Mouse (Mus musculus) gastrocnemius, adult 8-10 months (tissue): ENCODE results near the gene Gm44511. TPM values are rescaled to one million over a fixed set of nuclear protein-coding genes. Genes with fewer than 3 reads are reported as not detected.
"Not testable (repeated sequence)": the region's sequence is repeated elsewhere in the genome, so short reads cannot be mapped to it uniquely, and the experiment has no call there.

Source experiments
- DNase-seq, 2 experiments: peaks; one replicate each; pipeline ENCODE4 v3.0.0; 2022; ENCODE audit warnings: low spot score in 2 of 2
- total RNA-seq, 4 experiments: library from RNA; stranded (reverse); gene quantifications; 2 replicates each; pipeline ENCODE4 v1.2.4; 2022

The Gm44511 gene
- total RNA-seq, 4 experiments from 2014 or later, result 0.61 TPM; not detected in 3

DNA sequence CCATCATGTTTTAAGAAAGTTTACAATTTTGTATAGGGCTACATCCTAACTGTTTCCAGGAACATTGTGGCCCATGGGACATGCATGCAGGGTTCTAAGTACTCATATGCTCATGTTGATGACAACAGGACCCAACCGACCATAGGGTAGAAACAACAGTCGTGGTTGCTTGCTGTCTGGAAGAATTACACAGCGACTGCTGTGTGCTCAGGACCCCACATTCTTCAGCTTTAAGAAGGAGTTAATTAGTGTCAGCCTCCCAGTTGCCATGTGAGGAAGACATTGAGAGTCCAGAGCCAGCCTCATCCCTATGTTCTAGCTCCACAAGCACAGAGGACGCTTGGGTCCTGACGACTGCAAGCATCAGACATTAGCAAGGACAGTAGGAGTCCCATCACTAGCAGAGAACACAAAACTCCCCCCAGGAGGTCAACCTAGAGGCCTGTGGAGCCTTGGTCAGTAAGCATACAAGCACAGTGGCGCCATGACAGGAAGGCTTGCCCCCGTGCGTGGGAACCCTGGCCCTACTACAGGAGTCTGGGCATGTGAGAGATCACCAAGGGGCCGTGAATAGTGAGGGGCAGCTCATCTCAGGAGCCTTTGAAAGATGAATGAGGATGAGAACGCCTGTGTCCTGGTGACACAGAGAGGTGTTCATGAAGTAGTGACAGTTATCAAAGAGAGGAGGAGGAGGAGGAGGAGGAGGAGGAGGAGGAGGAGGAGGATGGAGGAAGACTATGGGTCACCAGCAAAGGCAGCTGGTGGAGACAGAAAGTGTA, 63.0 kb downstream of the Gm44511 start:
- not testable (repeated sequence) for DNase-seq

DNA sequence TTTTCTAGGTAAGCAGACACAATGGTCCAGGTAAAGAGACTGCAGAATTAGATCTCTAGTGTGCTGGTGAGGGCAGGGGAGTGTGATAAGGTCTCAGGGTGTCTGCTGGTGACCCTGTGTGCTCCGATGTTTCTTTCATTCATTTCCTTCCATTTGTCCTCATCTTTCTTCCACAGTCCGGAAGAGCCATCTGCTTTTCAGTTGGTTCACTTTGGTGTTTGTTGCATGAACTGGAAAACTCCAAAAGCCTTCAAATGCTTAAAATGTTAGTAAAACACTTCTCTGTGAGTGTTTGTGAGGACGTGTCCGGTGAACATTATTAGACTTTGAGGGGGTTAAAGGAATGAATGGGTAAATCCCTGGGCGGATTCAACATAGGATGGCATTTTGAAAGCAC, 65.0 kb downstream of the Gm44511 start:
- DNase-seq, result no peak

DNA sequence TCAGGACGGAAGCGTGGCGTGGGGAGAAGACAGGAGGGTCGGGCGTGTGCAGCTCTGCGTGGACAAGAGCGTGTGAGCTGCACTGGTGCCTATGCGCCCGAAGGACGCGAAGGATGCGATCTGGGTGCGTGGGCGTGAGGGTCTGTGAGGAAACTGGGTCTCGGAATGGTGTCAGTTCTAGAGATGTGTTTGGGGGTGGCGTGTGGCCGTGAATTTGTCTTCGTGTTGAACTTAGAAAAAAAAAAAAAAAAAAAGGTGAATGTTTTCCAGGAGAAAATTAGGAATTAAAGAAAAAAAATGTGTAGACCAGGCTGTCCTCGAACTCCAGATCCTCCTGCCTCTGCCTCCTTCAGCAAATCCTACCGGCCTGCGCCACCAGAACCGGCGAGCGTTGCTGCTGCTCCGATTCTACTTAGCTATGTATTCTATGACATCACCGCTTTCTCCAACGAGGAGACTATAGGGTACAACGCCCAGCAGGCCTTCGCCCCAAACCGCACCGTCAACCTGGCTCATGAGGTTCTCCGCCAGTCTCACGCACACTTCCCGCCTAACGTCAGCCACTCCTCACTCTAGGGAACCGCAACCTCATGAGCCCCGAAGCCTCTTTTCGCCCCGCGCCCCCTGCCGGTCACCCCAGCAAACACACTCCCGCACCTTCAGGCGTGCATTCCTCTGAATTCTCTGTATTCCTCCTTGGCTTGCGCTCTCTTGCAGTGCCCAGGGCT, 65.5 kb downstream of the Gm44511 start:
- DNase-seq, result peak; percentile 76 to 81

DNA sequence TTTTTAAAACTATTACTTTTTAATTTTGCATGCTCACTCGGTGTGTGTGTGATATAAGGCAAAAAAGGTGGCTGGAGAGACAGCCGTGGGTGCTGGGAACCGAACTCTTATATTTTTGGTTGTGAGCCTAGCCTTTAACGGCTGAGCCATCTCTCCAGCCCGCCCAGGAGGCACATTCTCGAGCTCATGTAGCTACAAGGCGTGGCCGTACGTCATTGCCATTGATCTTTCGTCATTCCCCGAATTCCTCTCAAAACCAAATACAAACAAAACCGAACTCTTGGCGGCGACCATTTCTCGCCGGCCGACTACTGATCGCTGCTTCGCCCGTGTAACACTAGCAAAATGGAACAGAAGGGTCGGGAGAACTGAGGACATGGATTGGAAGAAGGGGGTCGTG, 66.1 kb downstream of the Gm44511 start:
- peak; percentile 82 to 85 for DNase-seq

DNA sequence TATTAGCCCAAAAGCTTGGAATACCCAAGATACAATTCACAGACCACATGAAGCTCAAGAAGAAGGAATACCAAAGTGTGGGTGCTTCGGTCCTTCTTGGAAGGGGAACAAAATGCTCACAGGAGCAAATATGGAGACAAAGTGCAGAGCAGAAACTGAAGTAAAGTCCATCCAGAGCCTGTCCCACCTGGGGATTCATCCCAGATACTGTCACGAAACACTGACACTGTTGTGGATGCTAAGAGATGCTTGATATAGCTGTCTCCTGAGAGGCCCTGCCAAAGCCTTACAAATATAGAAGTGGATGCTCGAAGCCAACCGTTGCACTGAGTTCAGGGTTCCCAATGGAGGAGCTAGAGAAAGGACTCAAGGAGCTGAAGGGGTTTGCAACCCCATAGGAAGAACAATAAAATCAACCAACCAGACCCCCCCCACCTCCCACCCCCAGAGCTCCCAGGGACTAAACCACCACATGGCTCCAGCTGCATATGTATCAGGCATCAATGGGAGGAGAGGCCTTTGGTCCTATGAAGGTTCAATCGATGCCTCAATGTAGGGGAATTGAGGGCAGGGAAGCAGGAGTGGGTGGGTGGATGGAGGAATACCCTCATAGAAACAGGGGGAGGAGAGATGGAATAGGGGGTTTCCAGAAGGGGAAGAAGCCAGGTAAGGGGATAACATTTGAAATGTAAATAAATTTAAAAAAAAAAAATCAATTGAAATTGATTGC, 66.7 kb downstream of the Gm44511 start:
- no peak for DNase-seq

DNA sequence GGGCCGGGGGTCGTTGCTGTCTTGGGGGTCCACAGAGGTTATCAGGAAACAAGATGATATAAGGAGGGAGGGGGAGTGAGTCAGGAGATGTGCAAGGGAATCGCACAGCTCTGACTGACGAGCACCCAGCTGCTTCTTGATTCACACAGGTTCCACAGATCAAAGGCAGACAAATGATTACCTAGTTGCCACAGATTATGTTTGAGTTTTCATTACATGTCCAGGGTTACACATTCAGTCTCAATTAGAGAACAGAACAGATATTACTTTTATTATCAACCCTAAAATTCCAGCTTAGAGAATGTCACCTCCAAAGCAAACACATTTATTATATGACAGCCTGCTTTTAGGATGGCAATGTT, 70.7 kb downstream of the Gm44511 start:
- not testable (repeated sequence) for DNase-seq

DNA sequence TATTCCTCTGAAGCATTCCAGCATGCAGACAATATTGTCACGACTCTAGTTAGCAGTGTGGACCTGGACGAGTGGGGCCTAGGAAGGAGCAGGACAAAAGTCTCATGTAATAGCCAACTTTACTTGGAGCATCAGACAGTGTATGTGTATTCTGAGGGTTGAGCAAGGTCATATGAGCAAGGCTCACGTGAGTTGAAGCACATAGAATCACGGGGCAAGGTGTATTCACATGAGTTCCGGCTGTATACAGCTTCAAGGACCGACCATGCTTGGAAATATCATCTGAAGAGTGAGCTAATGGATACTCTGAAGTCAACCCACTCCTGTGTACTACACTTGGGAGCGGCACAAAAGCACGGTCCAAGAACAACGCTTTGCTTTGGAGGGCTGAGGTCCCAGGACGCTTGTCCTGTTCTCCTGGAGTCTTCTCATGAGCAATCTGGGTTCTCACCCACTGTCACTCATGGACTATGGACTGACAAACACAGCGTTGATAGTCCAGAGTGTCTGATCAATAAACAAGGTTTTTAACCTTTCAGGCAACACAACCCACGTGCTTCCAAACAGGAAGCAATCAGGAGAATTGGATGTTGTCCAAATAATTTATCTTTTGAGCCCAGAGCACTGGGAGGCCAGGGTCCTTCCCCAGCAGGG, 71.2 kb downstream of the Gm44511 start:
- DNase-seq, result not testable (repeated sequence)

DNA sequence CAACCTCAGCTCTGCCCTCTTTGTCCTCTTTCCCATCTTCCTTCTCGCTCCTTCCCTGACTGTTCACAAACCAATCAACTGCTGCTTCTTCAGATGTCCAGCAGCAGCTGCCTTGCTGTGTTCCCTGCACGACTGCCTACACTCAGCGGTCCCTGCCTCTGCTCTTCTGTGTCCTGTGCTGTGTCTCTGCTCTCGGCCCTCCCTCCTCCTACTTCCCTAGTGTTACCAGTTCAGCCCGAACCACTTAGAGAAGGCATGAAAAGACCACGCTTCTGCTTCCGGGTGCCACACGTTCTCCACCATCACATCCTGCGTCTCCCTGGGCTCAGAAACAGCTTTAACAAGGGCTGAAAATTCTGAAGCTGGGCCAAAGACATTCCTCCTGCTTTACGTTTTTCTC, 71.8 kb downstream of the Gm44511 start:
- DNase-seq, result not testable (repeated sequence)

DNA sequence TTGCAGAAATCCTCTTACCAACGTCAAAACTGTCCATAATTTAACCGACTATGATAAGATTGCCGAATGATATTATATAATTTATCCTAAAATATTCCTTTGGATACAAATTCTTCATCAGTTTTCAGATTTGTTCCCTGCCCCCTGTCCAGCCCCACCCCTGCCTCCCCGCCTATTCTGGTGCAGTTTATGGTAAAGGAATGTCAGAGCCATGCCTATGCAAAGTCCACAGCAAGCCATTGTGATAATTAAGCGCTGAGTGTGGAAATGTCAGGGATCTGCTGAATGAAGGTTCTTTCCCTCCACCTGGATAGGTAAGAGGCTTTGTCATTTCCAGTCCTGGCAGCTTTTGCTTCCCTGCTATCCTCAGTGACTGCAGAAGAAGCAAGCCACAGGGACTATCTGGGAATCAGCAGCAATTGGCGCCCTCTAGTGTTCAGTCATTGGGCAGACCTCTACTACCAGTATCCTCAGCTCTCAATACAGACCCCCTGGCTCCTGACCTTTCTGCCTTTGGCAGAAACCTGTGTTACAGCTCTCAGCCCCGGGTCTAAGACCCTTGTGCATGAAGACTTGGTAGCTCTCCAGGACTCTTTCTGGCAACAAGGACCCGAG, 72.4 kb downstream of the Gm44511 start:
- peak; percentile 41 to 53 for DNase-seq

DNA sequence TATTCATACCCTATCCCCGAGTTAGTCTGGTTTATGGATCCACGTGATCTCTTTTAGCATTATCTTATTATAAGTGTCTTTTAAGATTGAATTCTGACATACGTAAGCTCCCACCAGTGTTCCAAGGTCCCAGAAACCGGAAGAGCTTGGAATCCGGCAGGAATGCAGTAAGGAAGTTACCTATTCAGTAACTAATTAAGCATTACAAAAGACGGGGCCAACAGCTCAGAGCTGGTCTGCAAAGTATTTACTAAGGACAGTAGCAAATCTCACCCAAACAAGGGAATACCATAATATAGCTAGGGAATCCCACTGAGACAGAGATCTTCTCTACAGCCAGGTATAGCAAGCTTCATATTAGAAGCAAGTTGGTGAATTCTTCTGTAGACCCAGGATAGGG, 79.1 kb downstream of the Gm44511 start:
- DNase-seq, result not testable (repeated sequence)

DNA sequence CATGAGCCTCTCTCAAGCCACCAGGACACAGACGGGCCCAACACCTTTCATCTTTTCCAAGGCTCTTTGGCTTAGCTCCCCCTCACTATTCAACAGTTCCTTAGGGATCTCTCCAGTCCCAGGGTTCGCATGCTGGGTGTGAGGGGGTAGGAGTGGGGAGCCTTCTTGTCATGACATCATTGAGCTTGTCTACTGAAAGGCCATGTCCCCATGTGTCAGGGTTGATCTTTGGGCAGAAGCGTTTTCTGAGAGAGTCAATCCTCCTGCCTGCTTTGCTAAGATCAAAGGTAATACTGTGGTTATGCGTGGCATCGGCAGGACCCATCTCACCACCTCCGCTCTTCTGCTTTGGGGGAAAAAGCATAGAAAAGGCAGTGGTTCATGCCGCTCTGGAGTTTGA, 88.7 kb downstream of the Gm44511 start:
- no peak for DNase-seq

DNA sequence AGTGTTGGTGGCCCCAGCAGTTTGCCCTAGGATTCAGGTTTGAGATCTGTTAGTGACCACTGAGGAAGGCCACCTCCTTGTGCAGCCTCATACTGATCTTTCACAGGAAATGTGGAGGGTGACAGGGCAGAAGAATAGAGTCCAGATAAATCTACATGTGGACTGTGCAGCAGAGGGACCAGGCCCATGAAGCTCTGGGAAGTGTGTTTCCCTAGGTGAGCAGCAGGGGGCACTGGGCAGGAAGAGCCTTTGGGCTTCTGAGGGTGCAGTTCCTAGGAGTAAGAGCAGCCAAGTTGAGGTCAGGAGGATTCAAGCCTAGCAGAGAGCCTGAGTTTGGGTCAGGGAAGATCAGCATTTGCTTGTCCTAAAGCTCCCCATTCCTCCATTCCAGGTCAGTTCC, 90.0 kb downstream of the Gm44511 start:
- DNase-seq, result no peak

DNA sequence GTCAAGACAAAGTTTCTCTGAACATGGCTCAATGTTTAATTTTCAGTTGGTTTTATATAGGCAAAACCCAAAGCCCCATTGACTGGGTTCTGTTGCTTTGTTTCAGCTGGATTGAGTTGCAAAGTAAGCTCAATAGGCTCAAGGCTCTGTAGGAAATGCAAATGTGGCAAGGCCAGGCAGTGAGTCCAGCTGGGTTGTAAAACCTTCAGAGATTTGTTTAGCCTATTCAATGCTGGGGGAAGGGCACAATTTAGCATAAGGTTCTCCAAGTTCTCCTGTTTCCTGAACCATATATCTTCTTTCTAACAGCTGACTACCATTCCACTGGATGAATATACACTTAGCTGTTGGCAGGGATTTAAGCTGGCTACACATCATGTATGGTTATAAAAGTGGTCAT, 91.2 kb downstream of the Gm44511 start:
- no peak for DNase-seq

DNA sequence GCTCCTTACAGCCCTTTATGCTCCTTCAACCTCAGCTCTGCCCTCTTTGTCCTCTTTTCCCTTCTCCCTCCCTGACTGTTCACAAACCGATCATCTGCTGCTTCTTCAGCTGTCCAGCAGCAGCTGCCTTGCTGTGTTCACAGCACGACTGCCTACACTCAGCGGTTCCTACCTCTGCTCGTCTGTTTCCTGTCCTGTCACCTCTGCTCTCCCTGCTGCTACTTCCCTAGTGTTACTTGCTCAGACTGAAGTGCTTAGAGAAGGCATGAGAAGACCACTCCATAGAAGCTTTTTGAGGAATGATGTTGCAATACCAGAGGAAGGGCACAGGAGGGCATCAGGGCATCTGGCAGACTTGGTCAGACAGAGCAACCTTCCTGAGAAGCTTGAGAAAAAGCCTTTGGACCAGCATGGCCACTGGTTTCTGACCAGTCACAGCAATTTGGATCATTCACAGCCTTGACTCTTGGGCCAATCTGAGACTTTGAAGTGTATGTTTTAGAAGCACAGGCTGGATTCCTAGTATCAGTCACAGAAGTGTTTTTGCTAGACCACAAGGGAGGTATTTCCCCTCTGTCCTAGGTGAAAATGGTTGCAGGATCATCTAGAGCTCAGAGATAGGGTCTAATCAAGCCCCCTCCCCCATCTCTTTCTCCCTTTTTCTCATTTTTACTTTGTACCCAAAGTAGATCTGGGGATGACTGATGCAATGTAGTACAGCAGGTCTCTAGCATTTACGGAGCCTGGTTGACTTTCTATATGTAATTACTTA, 92.0 kb downstream of the Gm44511 start:
- no peak for DNase-seq

DNA sequence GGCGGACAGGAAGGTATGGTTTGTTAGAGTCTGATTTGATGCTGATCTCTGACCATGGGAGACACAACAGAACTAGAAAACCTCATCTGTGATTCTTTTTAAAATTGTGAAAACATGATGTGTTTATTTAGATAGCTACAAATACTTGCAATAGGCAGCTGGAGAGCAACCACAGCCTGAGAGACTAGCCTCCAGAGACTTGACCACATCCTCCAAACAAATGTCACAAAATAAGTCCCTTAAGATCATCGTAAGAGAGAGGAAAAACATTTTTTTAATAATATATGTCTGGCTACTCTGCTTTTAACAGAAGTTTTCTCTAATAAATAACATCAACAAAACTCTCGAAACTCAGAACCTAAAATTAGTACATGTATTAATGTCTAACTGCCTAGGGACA, 94.1 kb downstream of the Gm44511 start:
- no peak for DNase-seq

Other genes starting within 250 kb of the Gm44511 start
- not detected for gene A2ml1, start 244.7 kb downstream of the Gm44511 start, total RNA-seq
- gene Klrb1a, start 202.8 kb downstream of the Gm44511 start, total RNA-seq, result not detected
- not detected for gene Clec2h, start 163.9 kb downstream of the Gm44511 start, total RNA-seq
- not detected for gene Klrb1, start 103.3 kb downstream of the Gm44511 start, total RNA-seq
- not detected for gene Klrb1c, start 37.1 kb downstream of the Gm44511 start, total RNA-seq
- not detected for gene Klrb1b, start within 50 bp of the Gm44511 start, total RNA-seq
- not detected for gene Clec2i, start 61.3 kb upstream of the Gm44511 start, total RNA-seq
- not detected for gene BC035044, start 64.8 kb upstream of the Gm44511 start, total RNA-seq
- 1 to 10 TPM; 2.5 to 7.3 (median 6.0) TPM for gene Clec2g, start 108.1 kb upstream of the Gm44511 start, total RNA-seq
- gene Klrb1f, start 219.6 kb upstream of the Gm44511 start, total RNA-seq, result not detected